Mouse (Mus musculus) ovary, postnatal 10 days (tissue): ENCODE data around the gene Fkbp1a.

Source experiments
- DNase-seq: peaks from one replicate; pipeline ENCODE4 v3.0.0; 2022; ENCODE audit warnings: low spot score

Fkbp1a gene

DNA sequence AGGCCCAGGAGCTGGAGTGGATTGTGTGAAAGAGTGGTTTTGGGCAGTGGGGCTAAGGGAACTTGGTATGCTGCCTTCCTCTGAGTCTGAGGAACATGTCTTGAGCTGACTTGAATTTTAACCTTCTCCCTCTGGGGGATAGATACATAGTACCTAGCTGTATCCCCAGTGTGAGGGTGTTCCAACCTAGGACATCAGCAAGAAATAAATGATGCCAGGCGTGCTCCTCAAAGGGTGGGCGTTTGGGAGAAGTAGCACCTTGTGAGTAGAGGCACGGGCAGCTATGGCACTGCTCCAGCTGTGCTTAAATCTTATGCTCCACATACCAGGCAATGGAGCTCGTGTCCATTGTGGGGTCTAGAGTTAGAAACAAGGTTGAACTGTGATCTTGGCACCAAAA is 4.3 kb downstream of the Fkbp1a start:
- no peak for DNase-seq

DNA sequence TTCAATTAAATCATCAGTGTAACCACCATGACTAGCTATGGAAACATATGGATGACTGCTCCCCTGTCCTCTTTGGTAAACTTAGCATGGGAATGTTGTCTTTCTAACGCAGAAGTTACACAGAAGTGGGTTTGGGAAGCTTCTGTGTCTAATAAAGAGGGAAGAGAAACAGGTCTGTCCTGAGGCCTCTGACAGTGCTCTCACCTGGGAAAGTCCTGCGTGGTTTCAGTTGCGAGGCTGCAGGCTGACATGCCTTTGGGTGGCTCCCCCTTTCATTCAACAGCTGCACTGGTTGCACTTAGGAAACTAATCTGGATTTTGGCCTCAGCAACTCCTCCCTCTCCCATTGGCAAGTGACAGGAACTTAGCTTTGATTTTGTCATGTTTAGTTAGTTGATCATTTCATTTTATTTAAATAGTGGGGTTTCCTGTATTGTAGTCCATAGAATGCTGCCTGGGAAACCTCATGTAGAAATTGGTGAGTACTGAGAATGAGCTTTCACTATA is 7.4 kb downstream of the Fkbp1a start:
- DNase-seq: no peak

DNA sequence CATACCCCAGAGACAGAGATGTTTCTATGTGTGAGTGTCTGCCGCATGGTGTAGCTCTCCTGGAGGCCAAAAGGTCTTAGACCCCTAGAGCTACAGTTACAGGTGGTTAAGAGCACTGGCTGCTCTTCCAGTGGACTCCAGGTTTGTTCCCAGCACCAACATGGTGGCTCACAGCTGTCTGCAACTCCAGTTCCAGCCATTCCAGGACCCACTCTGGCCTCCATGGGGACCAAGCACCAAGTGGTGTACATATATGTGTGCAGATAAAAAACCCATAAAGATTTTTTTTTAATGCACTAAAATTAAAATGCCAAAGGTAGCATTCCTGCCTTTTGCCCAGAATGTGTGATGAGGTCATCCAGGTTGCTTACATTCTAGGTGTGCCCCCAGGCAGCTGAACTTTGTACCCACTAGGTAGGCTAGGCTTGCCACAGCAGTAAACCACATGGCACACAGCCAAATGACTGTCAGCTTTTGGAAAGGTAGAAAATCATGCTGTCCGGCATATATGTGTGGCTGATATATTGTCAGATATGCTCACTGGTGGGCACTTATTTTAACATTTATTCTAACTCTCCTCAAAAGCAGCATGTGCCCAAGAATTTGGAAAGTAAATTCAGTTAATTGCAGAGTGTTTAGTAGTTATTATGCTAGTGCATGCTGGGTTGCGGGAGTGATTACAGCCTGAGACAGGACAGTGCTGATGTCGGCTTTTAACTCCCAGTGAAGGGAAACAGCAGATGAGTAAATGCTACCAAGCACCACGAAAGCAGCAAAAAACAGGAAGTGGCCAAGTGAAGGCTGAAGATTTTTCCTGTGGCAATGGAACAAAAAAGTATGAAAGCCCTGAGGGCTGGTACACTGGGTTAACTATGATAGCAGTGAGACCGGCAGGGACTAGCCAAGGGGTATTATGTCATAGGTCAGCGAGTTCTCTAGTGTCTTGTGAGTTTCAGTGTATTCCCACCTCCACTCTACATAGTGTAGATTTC is 20.9 kb downstream of the Fkbp1a start:
- no peak for DNase-seq

DNA sequence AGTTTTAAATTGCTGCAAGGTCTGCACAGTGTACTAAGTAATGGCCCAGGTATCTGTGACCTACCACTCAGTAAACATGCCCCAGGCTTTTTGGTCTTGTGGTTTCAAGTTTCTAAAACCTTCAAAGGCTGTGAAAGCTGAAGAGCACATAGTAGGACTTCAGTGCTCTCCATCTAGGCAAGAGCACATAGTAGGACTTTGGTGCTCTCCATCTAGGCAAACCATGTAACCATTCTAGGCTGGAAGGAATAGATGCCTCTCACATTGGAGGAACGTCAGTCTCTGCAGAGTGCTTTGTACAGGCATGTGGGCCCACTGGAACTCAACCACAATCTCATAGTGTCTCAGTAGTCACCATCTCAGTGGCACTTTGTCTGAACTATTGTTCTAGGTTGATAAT is 21.7 kb downstream of the Fkbp1a start:
- no peak for DNase-seq

DNA sequence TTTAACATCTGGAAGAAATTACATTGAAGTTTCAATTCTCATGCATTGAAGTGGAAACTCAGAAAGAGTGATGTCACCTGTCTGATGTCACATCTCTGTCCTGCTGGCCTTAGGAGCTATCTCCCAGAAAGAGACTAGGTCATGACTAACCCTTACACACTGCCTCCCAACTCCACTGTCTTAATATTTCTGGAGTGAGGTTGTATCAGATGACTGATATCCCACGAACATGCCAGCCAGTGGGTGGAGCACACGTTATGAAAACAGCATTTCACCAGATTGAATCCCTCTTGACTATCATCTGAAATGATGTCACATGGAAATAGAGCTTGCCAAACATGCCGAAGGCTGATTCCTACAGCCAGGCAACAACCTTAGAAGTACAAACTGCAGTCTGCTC is 22.7 kb downstream of the Fkbp1a start:
- no peak for DNase-seq

DNA sequence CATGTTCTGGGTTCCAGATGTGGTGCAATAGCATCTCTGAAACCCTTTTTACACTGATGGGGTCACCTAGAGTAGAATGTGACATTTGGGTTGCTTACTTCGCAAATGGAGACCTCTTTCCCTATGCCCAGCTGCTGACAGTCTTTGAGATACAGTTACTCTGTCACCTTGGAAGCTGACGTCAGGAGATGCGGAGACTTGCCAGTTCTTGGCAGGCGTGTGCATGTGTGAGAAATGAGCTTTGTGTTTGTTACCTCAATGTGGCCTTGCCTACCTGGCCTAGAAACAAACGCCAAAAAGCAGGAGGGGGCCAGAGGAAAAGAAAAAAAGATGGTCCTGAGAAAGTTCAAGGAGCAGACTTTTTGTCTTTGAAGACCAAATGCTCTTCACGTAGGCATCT is 24.6 kb downstream of the Fkbp1a start:
- DNase-seq: no peak

DNA sequence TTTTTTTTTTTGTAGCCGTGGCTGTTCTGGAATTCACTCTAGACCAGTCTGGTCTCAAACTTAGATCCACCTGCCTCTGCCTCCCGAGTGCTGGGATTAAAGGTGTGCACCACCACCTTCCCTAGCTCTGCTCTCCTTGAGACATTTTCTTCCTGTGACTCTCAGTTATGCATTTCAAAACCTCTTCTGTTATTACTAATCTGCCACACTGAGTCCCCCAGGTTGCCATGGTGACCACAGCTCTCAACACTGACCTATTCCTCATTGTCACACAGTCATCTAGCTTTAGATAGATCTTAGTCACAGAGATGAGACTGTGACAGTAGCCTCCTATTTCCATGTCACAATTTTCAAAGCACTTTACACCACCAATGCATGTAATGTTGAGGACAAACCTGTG is 27.2 kb downstream of the Fkbp1a start:
- DNase-seq: no peak

DNA sequence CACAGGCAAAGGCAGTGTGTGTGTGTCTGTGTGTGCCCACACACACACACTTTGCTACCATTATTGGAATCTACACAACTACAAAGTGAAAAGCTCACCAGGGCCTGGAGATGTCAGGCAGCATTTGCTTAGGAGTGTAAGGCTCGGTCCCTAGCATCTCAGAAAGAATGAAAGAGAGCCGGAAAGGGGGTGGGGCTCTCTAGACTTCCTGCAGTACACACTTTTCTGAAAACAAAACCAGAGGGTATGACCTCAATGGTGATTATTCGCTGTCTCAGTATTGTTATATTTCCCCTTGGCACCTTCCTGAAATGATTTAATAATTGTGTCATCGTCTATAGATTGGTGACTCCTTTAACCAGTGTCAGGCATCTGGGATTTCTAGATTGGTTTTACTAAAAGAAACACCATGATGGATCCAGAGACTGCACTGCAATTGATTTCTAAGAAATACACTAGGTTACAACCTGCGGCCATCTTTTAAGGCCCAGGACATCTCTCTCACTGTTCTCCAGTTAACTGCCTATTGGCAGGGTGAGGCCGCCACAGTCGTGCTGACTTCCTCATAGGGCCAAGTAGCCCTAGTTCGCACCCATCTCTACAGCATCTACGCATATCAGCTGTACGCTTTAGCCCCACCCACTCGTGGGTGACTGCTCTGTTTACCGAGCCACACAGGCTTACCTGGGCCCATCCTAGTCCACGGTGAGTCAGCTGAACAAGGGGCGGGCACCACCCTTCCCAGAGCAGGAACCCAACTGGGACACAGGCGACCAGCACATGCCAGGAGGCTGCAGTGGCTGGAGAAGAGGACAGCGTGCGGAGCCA is 29.8 kb downstream of the Fkbp1a start, which contains the start of gene Sdcbp2:
Gene Sdcbp2, plus strand, starts transcription at position 750 of the 828 bp plus-strand sequence.
- no peak for DNase-seq

DNA sequence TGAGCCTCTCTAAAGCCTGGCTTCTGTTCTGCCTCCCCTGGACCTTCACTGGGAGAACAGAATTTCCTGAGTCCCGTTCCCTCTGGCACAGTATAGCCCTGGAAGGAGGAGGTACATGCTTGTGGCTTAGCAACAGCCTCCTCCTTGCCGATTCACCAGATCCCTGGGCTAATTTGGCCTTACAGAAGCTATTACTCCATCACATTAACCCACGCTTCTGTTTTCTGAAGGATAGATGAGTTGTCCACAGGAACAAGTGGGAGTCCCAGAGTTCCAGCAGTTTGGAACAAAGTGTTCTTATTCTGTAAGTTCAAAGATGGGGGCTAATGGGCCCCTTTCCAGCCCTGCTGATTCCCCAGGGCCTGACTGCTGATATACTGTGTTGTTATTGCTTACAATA is 31.4 kb downstream of the Fkbp1a start:
- DNase-seq: no peak

DNA sequence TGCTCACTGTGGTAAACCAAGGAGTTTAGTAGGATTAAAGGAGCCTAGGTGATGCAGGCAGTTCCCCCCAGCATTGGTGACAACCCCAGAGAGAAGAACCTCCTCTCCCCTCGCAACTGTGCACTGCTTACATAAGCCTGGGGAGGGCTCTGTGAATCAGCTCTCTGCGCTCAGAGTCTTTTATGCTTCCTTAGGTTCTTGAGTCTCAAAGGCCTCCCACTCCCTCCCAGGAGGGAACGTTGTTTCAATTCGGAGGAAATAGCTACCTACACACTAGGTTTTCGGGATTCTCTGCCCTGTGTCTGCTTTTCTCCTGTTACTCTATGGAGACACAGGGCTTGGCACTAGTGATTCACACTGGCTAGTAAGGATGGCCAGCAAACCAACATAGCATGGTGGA is 32.3 kb downstream of the Fkbp1a start:
- no peak for DNase-seq

DNA sequence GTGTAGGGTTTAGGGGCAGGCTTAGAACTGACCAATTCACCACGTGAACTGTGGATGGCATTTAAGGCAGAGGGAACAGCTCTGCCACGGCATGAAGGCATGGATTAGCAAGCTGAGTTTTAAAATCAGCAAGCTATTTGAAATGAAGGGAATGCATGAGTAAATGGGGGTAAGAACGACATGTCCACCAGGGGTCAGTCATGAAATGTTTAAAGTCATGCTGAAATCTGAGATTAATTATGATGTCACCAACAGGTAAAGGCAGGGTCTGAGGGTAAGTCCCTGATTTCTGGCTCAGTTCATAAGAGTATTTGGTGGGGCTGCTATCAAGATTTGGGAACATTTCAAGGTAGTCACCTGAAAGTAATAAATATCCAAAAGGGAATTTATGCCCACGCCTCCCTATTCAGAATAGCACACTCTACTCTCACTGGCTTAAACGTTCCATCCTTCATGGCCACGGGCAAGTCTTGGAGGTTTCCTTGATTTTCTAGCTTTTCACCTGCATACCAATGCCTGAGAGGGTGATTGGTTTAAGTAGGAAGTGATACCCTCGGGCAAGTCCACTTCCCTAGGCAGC is 32.9 kb downstream of the Fkbp1a start:
- DNase-seq: no peak

DNA sequence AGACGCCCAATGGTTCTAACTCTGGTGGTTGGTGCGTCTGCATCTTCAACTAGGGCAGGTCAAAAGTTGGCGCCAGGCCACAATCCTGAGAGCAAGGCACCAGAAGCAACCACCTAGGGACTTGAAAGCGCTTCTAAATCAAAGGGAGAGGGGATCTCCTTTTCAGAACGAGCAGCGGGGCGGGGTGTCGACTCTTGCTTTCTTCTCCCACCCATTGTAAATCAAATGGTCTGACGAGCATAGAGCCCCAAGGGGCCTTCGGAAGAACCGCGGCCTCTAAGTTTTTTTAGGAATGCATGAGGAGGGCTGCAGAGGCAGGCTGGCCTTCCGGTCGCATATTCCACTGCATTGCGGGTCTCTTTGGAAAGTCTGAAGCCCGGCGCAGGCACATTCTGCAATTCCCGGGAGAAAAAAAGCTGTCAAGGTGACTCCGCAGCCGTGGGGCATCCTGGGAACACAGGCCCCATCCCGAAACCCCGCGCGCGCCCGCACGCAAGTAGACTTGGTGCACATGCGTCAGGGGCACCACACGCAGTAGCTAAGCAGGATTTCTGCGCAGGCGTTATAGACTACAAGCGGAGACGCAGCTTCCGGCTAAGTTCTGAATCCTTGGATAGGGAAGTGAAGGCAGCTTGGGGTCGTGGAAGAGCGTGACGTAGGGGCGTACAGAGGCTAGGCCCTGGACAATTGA is 33.6 kb downstream of the Fkbp1a start:
- DNase-seq: peak; percentile 48

DNA sequence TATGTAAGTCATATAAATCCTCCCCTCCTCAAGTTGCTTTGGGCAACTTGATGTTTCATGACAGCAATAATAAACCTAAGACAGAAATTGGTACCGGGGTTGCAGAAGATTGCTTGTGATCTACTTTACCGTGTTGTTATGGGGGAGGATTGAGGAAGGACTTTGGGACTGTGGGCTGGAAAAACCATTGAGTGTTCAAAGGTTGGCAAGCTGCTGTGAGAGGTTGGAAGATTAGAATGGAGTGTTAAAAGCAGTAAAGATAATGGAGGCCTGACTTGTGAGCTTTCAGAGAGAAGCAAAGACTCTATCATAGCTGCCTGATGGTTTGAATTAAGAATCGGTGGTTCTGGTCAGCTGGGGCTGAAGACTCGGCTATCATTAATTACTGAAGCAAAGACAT is 36.9 kb downstream of the Fkbp1a start:
- no peak for DNase-seq

DNA sequence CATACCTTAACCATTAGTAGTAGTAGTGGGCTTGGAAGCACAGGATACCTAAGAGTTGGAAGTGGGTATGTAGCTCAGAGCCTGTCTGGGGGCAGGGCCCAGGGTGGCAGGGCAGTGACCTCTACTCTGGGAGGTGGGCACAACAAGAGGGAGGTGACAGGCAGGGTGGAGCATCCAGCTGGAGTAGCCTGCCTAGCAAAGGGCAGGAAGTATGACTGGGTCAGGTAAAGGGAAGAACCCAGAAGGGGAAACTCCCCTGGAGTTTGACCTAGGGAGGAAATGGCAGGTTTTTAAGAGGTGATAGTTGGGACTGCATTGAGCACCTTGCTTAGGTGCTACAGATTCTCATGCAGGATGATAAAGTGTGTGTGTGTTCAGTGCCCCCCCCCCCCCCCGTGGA is 38.7 kb downstream of the Fkbp1a start:
- DNase-seq: no peak

DNA sequence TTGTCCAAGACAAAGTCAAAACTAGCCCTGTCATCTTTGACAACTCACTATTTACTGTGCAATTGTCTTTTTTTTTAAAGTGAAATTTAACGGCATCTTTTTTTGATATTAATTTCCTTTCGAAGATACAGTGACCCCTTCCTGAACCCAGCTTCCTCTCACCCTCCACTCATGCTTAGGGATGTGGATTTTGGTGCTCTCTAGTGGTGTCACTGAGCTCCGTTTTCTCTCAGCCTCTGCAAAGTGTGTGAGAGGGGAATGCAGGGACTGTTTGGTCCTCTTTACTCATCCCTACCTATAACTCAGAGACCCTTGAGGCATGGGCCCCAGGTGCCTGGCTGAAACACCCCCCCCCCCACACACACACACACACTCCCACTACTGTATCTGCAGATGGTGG is 43.7 kb downstream of the Fkbp1a start:
- no peak for DNase-seq

DNA sequence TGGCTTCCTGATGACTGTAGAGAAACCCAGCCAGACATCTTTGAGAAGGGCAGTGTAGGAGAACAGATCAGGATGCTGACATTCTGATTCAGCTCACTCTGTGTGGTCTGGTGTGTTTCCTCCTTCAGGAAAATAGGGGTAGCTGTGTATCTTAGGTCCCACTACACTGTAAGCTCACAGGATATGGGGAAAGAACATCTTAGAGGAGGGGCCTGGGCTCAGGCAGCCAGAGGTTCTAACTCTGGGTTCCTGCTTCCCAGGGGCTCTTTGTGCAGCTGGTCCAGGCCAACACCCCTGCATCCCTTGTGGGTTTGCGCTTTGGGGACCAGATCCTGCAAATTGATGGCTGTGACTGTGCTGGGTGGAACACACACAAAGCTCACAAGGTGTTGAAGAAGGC is 44.5 kb downstream of the Fkbp1a start:
- no peak for DNase-seq

DNA sequence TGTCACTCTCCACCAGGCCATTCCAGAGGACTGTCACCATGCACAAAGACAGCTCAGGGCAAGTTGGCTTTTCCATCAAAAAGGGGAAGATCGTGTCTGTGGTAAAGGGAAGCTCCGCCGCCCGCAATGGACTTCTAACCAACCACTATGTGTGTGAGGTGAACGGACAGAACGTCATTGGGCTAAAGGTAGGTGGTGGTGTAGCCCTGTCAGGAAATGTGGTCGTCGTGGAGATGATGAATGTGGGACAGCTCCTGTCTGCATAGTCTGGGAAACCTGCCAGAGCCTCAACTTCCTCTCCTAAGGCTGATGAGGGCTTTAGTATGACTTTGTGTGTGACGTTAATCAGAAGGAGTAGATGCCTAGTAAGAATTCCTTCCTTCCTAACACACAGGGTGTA is 45.0 kb downstream of the Fkbp1a start:
- DNase-seq: no peak

DNA sequence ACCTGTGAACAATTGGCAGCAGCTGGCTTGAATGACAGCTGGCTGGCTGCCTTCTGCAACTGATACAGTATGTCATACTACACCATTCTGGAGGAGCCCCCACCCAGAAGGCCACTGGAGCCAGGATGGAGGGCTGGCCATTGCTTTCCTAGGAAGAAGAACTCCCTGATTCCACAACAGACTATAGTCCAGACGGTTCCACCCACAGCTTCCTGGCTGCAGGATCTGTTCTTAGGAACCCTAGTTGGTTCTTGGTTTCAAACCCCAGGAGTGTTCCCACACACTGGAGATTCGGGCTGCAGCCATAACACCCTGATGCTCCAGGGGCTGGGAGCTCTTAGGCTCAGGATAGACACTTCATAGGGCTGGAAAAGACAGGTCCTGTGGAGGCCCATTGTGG is 55.8 kb downstream of the Fkbp1a start:
- no peak for DNase-seq

DNA sequence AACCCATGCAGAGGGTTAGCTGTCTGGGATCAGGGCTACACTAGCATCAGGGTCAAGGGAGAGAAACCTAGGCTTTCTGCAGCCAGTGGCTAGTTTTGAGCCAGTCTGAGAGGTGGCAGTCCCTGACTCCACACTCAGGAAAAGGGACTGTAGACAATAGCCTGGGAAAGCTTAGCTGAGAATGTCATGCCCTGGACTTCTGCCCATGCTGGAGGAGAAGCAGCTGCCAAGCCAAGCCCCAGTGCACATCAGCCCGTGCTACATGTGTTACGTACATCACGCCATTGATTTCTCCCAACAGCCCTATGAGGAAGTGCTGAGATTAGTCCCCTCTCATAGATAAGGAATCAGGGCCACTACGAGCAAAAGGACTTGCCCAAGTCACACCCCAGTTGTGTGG is 59.8 kb downstream of the Fkbp1a start:
- DNase-seq: no peak

DNA sequence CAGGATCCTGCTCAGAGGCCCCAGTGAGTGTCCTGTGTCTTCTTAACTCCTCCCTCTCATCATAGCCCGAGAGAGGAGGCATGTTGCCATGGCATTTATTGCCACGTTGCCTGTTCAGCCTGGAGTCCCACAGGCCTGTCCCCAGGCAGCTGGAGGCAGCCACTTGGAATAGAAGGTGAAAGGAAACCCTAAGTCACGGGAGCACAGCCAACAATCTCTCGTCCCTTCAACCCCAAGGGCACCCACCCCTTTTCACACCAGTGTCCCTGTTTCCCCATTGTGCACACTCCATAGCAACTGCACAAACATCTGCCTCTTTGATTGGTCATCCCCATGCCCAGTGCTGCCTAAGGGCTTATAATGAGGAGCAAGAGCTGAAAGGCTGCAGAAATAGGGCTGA is 61.3 kb downstream of the Fkbp1a start:
- DNase-seq: no peak

DNA sequence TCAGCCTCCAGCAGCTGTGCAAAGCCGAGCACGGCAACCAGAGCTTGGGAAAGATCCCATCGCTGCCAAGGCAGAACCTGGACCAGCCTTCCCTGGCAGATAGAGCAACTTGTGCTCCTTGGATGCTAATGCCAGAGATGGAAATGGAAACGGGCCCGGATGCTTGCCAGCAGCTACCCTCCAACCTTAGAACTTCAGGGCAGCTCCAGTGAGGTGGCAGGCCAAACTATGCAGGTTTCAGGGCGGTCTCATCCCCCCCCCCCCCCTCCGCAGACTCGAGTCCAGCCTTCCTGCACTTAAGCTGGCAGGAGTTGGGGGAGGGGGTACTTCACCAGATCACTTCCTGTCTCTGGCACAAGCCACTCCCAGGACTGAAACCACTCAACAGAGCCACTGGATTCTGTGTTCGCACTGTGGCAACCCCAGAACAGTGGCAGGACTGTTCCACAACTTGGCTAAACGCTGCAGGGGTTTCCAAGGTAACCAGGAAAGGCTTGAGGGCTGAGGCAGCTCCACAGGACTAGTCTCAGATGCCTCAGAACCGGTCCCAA is 63.2 kb downstream of the Fkbp1a start:
- no peak for DNase-seq

DNA sequence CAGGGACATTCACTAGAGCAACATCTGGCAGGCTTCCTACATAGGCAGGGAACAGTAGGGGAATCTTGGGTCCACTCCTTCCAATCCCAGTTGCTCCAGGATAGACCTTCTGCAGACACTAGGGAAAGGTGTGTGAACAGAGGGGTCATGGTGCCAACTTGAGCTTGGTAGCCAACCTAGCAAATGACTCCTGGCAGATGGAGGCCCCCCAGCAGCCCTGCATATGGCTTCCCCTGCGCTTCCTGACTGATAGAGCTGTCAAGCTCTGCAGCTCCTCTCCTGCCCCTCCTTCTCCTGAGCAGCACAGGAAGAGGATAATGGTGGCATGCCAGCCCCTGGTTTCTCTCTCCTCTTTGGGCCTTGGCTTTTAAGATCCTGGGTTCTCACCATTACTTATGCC is 66.2 kb downstream of the Fkbp1a start:
- no peak for DNase-seq
